Mouse (Mus musculus) forebrain, postnatal 0 days (tissue): ENCODE measurements at regions not wholly inside any gene's neighbourhood (a gene's known extent, or its start where the extent isn't known, plus 50 kb on each side); places are given as distances from the start of the nearest gene placed in this dataset.

Source experiments
- ATAC-seq: fragments of 200-750 bp; cut with Nextera tagmentation; 2 replicates; pipeline ENCODE4 v1.8.0; 2017; ENCODE audit warnings: mild to moderate bottlenecking, moderate library complexity
- DNase-seq: peaks from one replicate; pipeline ENCODE4 v3.0.0-alpha.2; 2015
- H3K27ac ChIP-seq: fragments of 300-500 bp; sonication (generic); 2 replicates; pipeline ENCODE4 v1.5.1; 2014; ENCODE audit warnings: low read depth, mild to moderate bottlenecking, antibody characterized with exemption, low read length, moderate library complexity, mixed read lengths
- H3K27me3 ChIP-seq: fragments of 300-500 bp; sonication (generic); 2 replicates; pipeline ENCODE4 v1.6.1; 2014; ENCODE audit warnings: mild to moderate bottlenecking, low read length, mixed read lengths; ENCODE audit not compliant: insufficient read depth
- H3K36me3 ChIP-seq: fragments of 300-500 bp; sonication (generic); 2 replicates; pipeline ENCODE4 v1.6.1; 2014; ENCODE audit warnings: mild to moderate bottlenecking, moderate library complexity; ENCODE audit not compliant: insufficient read depth
- H3K4me1 ChIP-seq: fragments of 300-500 bp; sonication (generic); 2 replicates; pipeline ENCODE4 v1.6.1; 2014; ENCODE audit warnings: antibody characterized with exemption; ENCODE audit not compliant: insufficient read depth
- H3K4me2 ChIP-seq: fragments of 300-500 bp; sonication (generic); 2 replicates; pipeline ENCODE4 v1.6.1; 2014; ENCODE audit warnings: low read depth, mild to moderate bottlenecking, moderate library complexity
- H3K4me3 ChIP-seq: fragments of 300-500 bp; sonication (generic); 2 replicates; pipeline ENCODE4 v1.5.1; 2014; ENCODE audit warnings: low read depth, low read length, mixed read lengths
- H3K9ac ChIP-seq: fragments of 300-500 bp; sonication (generic); 2 replicates; pipeline ENCODE4 v1.6.1; 2014; ENCODE audit warnings: mild to moderate bottlenecking
- H3K9me3 ChIP-seq: fragments of 300-500 bp; sonication (generic); 2 replicates; pipeline ENCODE4 v1.6.1; 2016; ENCODE audit warnings: low read length
- CTCF ChIP-seq: sonication (generic); IDR thresholded peaks from 2 replicates; pipeline ENCODE4 v1.5.1; 2016; ENCODE audit warnings: antibody characterized with exemption, control low read depth, low read depth
- WGBS: fragments of 180-500 bp; shearing (Covaris S2); extraction: QIAGEN DNeasy Blood & Tissue Kit; methylation state at CpG from one replicate; pipeline ENCODE4 v1.1.7; 2014; 5-methylcytosine and 5-hydroxymethylcytosine counted together

DNA sequence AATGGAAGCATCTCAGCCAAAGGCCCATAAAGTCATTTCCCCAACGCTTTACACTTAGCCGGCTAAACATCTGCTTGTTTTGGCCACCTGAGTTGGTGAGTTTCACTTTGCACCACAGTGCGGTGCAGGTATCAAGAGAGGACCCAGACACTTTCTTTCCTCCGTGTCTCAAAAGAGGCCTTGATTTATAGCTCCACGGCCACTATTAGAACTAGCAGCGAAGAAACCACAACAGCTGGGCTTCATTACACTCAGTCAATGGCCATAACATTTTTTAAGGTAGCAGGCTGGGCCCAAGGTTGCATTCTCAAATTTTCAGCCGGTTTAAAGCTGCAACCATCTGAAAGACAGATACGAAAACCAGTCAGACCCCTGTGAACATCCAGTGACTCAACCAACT lies 103.4 kb downstream of the Mreg start:
- no peaks in the 10 kb centered on the region for H3K4me1 ChIP-seq
- H3K27ac ChIP-seq, result no peak overlapping the region
- ATAC-seq (no peak), DNase-seq (no peak)
- H3K9ac ChIP-seq, result no peak overlapping the region
- no peak overlapping the region for H3K4me2 ChIP-seq
- H3K9me3 ChIP-seq, result no peaks in the 10 kb centered on the region
- 93% methylated on average over 8 of the region's 8 CpGs for WGBS
- no peaks in the 10 kb centered on the region for H3K27me3 ChIP-seq
- H3K4me3 ChIP-seq, result no peak overlapping the region
- no peak for TF ChIP-seq CTCF
- H3K36me3 ChIP-seq, result no peaks in the 10 kb centered on the region

DNA sequence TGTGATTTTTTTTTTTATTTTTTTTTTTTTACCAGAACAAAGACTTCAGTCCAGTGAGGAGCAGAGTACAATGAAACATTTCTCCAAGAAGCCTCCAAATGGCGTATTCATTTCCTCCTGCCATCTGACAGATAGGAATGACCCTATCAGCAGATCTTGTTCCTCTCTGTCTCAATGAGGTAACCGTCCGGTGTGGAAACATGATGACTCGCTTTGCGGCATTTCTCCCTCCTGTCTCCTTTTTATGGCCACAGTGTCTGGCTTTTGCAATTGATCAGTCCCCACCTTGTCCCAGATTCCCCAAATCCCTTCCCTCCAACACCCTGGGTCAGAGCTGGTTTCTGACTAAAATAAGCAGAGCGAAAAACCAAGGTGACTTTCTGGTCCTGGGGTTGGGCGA lies 105.0 kb downstream of the Mreg start:
- Histone ChIP-seq H3K4me2 (no peak overlapping the region), H3K9ac (no peak overlapping the region), H3K27me3 (no peaks in the 10 kb centered on the region), H3K27ac (no peak overlapping the region), H3K4me3 (no peak overlapping the region), H3K9me3 (no peaks in the 10 kb centered on the region), H3K4me1 (no peaks in the 10 kb centered on the region), H3K36me3 (no peaks in the 10 kb centered on the region)
- no peak for DNase-seq
- no peak for ATAC-seq
- TF ChIP-seq CTCF, result no peak
- 89% methylated on average over 7 of the region's 7 CpGs for WGBS

DNA sequence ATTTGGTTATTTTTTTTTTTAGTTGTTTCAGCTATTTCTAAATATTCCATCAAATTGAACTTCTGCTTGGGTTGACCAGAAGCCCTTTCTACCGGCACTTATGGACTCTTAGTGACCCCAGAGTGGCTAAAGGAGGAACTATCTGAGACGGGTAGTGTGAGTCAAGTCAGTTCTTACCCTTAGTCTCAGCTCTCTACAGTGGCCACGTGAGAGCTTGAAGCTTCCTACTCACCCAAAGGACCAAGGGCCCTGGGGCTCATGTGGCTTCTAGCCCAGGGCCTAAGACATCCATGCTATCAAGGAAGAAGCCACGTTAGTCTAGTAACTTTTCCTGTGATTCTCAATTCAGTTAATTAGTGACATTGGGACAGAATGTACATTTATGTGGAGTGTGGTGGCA lies 105.5 kb downstream of the Mreg start:
- TF ChIP-seq CTCF, result no peak
- Histone ChIP-seq H3K27me3 (no peaks in the 10 kb centered on the region), H3K4me2 (no peak overlapping the region), H3K27ac (no peak overlapping the region), H3K4me1 (no peaks in the 10 kb centered on the region), H3K9me3 (no peaks in the 10 kb centered on the region), H3K4me3 (no peak overlapping the region), H3K36me3 (no peaks in the 10 kb centered on the region), H3K9ac (no peak overlapping the region)
- ATAC-seq, result no peak
- no peak for DNase-seq
- 89% methylated on average over 4 of the region's 4 CpGs for WGBS

DNA sequence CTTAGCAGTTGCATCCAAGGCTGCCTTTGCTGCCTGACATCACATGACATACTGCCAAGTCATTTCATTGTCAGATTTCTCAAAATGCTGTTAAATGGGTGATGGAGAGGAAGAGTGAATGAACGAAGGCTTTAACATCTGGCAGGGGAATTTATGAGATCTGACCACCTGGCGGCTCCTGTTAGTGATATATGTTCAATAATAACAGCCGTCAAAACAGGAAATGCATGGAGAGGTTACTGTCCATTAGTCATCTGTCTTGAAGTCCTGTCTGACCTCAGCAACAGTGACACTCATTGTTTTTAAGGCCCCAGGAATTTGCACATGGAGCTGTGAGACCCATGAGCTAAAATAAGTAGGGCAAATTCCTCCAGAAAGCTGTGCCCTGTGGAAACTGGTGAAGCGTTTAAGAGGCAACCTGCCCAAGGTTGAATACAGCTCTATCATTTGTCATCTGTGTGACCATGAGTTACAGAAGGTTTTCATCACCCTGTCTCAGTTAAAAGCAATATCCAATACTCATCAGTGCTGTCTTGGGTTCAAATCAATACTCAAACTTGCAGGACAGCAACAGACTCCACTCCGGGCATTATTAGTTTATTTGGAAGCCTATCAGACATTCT lies 106.6 kb downstream of the Mreg start:
- DNase-seq, result no peak
- Histone ChIP-seq H3K4me3 (no peak overlapping the region), H3K4me2 (no peak overlapping the region), H3K4me1 (no peaks in the 10 kb centered on the region), H3K9ac (no peak overlapping the region), H3K9me3 (no peaks in the 10 kb centered on the region), H3K36me3 (no peaks in the 10 kb centered on the region), H3K27me3 (no peaks in the 10 kb centered on the region), H3K27ac (no peak overlapping the region)
- no peak for ATAC-seq
- WGBS, result 85% methylated on average over 5 of the region's 5 CpGs
- TF ChIP-seq CTCF, result no peak

DNA sequence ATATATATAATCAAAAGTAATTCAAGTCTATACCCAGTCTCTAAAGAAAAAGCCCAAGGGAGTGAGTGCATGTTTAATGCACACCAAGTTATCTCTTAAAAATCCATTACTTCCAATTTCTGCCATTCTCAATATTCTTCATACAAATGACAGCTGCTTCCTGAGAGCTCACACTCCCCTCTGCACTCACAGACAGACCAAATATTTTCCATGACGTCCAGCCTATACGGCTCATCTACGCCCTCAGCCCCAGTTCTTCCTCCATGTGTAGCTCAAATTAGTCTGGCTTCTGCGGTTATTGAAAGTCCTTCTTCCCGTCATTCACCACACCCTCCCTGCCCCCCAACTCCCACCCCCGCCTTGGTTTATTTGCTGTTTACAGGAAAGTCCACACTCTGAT lies 108.1 kb downstream of the Mreg start:
- Histone ChIP-seq H3K36me3 (no peaks in the 10 kb centered on the region), H3K9me3 (no peaks in the 10 kb centered on the region), H3K4me2 (no peak overlapping the region), H3K27ac (no peak overlapping the region), H3K27me3 (no peaks in the 10 kb centered on the region), H3K4me1 (no peaks in the 10 kb centered on the region), H3K9ac (no peak overlapping the region), H3K4me3 (no peak overlapping the region)
- TF ChIP-seq CTCF, result no peak
- ATAC-seq (no peak), DNase-seq (no peak)
- 83% methylated on average over 6 of the region's 6 CpGs for WGBS

DNA sequence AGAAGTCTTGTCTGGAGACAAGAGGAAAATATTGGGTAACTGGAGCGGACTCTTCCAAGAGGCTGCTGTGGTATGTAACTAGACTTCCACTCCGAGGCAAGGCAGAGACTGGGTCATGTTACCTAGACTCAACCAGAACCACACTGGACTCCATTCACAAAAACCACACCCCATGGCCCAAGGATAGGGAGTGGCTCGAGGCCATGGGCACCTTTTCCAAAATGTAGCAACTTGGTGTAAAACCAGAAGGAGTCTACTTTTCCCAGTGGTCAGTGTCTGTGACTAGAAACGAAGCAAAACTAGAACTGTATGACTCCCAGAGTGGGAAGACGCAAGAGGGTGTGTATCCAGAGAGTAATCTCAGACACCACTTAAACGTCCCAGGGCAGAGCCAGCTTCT lies 108.7 kb downstream of the Mreg start:
- Histone ChIP-seq H3K4me2 (no peak overlapping the region), H3K4me1 (no peaks in the 10 kb centered on the region), H3K27me3 (no peaks in the 10 kb centered on the region), H3K36me3 (no peaks in the 10 kb centered on the region), H3K4me3 (no peak overlapping the region), H3K9me3 (no peaks in the 10 kb centered on the region), H3K9ac (no peak overlapping the region), H3K27ac (no peak overlapping the region)
- 89% methylated on average over 6 of the region's 6 CpGs for WGBS
- TF ChIP-seq CTCF, result no peak
- no peak for DNase-seq
- ATAC-seq, result no peak

DNA sequence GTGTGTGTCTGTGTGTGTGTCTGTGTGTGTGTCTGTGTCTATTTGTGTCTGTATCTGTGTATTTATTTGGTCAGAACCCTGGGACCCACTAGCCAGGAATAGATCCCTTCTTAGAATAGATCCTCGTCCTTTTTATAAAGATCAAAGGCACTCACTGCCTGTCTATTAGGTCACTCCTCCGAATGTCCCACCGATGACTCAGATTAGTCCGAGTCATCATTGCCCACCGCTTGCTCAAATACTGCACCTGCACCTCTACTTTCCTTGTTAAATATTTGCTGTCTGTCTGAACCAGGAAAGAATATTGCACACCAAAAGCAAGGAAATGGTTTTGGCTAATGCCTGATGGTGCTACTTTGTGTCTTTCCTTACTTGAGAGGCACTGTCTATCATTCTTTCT lies 112.7 kb downstream of the Mreg start:
- Histone ChIP-seq H3K9ac (no peak overlapping the region), H3K36me3 (no peaks in the 10 kb centered on the region), H3K4me2 (no peak overlapping the region), H3K27ac (no peak overlapping the region), H3K4me1 (no peaks in the 10 kb centered on the region), H3K4me3 (no peak overlapping the region), H3K27me3 (no peaks in the 10 kb centered on the region), H3K9me3 (no peaks in the 10 kb centered on the region)
- no peak for DNase-seq
- ATAC-seq, result no peak
- WGBS, result 72% methylated on average over 5 of the region's 5 CpGs
- TF ChIP-seq CTCF, result no peak

DNA sequence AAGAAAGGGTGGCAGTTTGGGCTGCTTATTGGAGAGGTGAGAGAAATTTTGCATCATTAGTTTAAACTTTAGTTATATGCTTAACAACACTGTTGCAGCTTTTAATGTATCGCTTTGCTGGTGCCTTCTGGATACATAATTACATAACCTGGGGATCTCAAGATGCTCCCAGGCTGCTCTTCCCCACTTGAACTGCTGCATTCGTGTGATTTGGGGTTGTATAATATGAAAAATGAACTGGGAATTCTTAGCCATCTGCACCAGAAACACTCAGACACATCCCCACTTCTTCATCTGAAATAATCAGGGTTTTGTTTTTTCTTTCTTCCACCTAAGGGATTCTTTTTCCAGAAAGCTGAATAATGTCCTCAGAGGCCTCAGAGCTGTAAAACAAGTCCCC lies 120.8 kb downstream of the Mreg start:
- ATAC-seq, result no peak
- 80% methylated on average over 2 of the region's 2 CpGs for WGBS

More for the DNA sequence above, 120.8 kb downstream of the Mreg start:
- TF ChIP-seq CTCF, result no peak
- DNase-seq, result no peak
- H3K4me1 ChIP-seq, result no peaks in the 10 kb centered on the region
- H3K27me3 ChIP-seq, result no peaks in the 10 kb centered on the region
- no peak overlapping the region for H3K27ac ChIP-seq
- H3K9ac ChIP-seq, result no peak overlapping the region
- no peaks in the 10 kb centered on the region for H3K36me3 ChIP-seq
- no peaks in the 10 kb centered on the region for H3K9me3 ChIP-seq
- H3K4me3 ChIP-seq, result no peak overlapping the region
- no peak overlapping the region for H3K4me2 ChIP-seq
